8 mouse cellular contexts compared by ENCODE assay signal in genomic region chr7:80628708-80629183, GRCm38 (mm10). TPM values are rescaled to one million over a fixed set of nuclear protein-coding genes. Genes with fewer than 3 reads are reported as not detected.
DNase-seq lines count a peak whose midpoint lies in the region; ATAC-seq lines count a peak whose summit lies in the region.

No protein-coding gene starts in this region.

- H3K9ac ChIP-seq in kidney, embryonic 15.5 days, result no peak overlapping the region
- peak overlapping the region; percentile 32; the same call in 1 of the 2 replicates for H3K9ac ChIP-seq in liver, embryonic 12.5 days
- no peak overlapping the region for H3K9ac ChIP-seq in hindbrain, embryonic 14.5 days

- H3K4me2 ChIP-seq in kidney, embryonic 15.5 days, result peak overlapping the region; percentile 38
- H3K4me2 ChIP-seq in liver, embryonic 12.5 days, result peak overlapping the region; percentile 63
- no peak overlapping the region for H3K4me2 ChIP-seq in hindbrain, embryonic 14.5 days (replicated peaks)

- no peaks in the 10 kb centered on the region for H3K9me3 ChIP-seq in kidney, embryonic 15.5 days (replicated peaks)
- H3K9me3 ChIP-seq in liver, embryonic 12.5 days (replicated peaks), result no peaks in the 10 kb centered on the region
- no peaks in the 10 kb centered on the region for H3K9me3 ChIP-seq in hindbrain, embryonic 14.5 days (ENCODE audit: control insufficient read depth, low read length)

- WGBS in kidney, embryonic 15.5 days, result 12% methylated on average over 8 of the region's 8 CpGs
- WGBS in liver, embryonic 12.5 days (ENCODE audit: insufficient replicate concordance), result 10% methylated on average over 8 of the region's 8 CpGs
- WGBS in hindbrain, embryonic 14.5 days, result 71% methylated on average over 8 of the region's 8 CpGs

- ATAC-seq in granulocyte monocyte progenitor cell, adult 5-6 weeks (replicated peaks; ENCODE audit: poor library complexity, severe bottlenecking), result peak; percentile 66
- ATAC-seq in kidney, embryonic 15.5 days (replicated peaks; ENCODE audit: low FRiP score), result peak; percentile 88
- peak; percentile 62 for ATAC-seq in liver, embryonic 12.5 days
- no peak; the same call in 1 of the 2 replicates for ATAC-seq in hindbrain, embryonic 14.5 days (ENCODE audit: low FRiP score)

- peaks cover 24% of the 10 kb centered on the region; the same call in 1 of the 2 replicates for H3K36me3 ChIP-seq in kidney, embryonic 15.5 days
- H3K36me3 ChIP-seq in liver, embryonic 12.5 days, result 0 out of 2 replicates have a peak, but pooled peaks cover 6% of the 10 kb centered on the region
- no peaks in the 10 kb centered on the region; the same call in 1 of the 2 replicates for H3K36me3 ChIP-seq in hindbrain, embryonic 14.5 days (replicated peaks; ENCODE audit: control insufficient read depth, insufficient read depth)

- peaks cover 38% of the 10 kb centered on the region for H3K4me1 ChIP-seq in kidney, embryonic 15.5 days
- H3K4me1 ChIP-seq in liver, embryonic 12.5 days, result peaks cover 37% of the 10 kb centered on the region
- H3K4me1 ChIP-seq in hindbrain, embryonic 14.5 days (replicated peaks; ENCODE audit: control insufficient read depth, insufficient read depth, low read length), result peaks cover 7% of the 10 kb centered on the region; the same call in 1 of the 2 replicates

- H3K4me3 ChIP-seq in kidney, embryonic 15.5 days (replicated peaks), result no peak overlapping the region
- H3K4me3 ChIP-seq in liver, embryonic 12.5 days, result peak overlapping the region; percentile 34
- H3K4me3 ChIP-seq in hindbrain, embryonic 14.5 days (replicated peaks; ENCODE audit: low read length), result no peak overlapping the region

- DNase-seq in 3134 (ENCODE audit: extremely low read depth, insufficient read length, low spot score), result peak; percentile 50
- peak; percentile 82 for DNase-seq in CD4-positive helper T cell, adult 2 months (ENCODE audit: low read depth, low spot score)
- DNase-seq in cerebellum, adult 18-20 months, result peak; percentile 91 to 96
- DNase-seq in right cerebral cortex, adult 2 months (ENCODE audit: low spot score in 2 of 2), result peak; percentile 33 to 64
- no peak for DNase-seq in hindbrain, embryonic 14.5 days (ENCODE audit: low spot score)

- no peaks in the 10 kb centered on the region for H3K27me3 ChIP-seq in kidney, embryonic 15.5 days
- H3K27me3 ChIP-seq in liver, embryonic 12.5 days (replicated peaks), result no peaks in the 10 kb centered on the region
- no peaks in the 10 kb centered on the region for H3K27me3 ChIP-seq in hindbrain, embryonic 14.5 days (ENCODE audit: control insufficient read depth, insufficient read depth, low read length)

- peak overlapping the region; percentile 82 for H3K27ac ChIP-seq in kidney, embryonic 15.5 days
- H3K27ac ChIP-seq in liver, embryonic 12.5 days, result peak overlapping the region; percentile 28; the same call in 1 of the 2 replicates
- no peak overlapping the region for H3K27ac ChIP-seq in hindbrain, embryonic 14.5 days

RNA-seq across cellular contexts. Expression of gene Crtc3, which starts 59.9 kb away (rescaled TPM):
- total RNA-seq in granulocyte monocyte progenitor cell, adult 5-6 weeks (2014; fragmentation: Nextera tagmentation), result 21.7 and 33.0 TPM in 2 replicates
- 6.2 and 6.8 TPM in 2 replicates for total RNA-seq in granulocyte monocyte progenitor cell, adult 5-6 weeks (2017)
- polyA plus RNA-seq in kidney, embryonic 15.5 days (2015; fragmentation: Nextera tagmentation; extraction: Ambion mirVana), result 20.6 and 21.9 TPM in 2 replicates
- polyA plus RNA-seq in liver, embryonic 12.5 days (2016; fragmentation: Nextera tagmentation; extraction: Ambion mirVana), result 7.0 and 7.1 TPM in 2 replicates
- 14.4 and 16.8 TPM in 2 replicates for polyA plus RNA-seq in hindbrain, embryonic 14.5 days (2014; fragmentation: Nextera tagmentation; extraction: Ambion mirVana)
